ENCODE assay signal across 8 mouse cellular contexts in genomic region chr2:152788892-152789421, GRCm38 (mm10). TPM values are rescaled to one million over a fixed set of nuclear protein-coding genes. Genes with fewer than 3 reads are reported as not detected.
DNase-seq lines count a peak whose midpoint lies in the region; ATAC-seq and TF ChIP-seq lines count a peak whose summit lies in the region.

No protein-coding gene starts in this region.

- H3K4me2 ChIP-seq in hindbrain, embryonic 11.5 days (replicated peaks; ENCODE audit: low read depth, low read length): no peak overlapping the region

- ATAC-seq in hindbrain, embryonic 11.5 days (ENCODE audit: low FRiP score): 0 out of 2 replicates have a peak, but pooled peaks have one; percentile 40
- peak; percentile 88 for ATAC-seq in megakaryocyte-erythroid progenitor cell, adult 5-6 weeks (replicated peaks; ENCODE audit: low FRiP score, low TSS enrichment, poor library complexity, severe bottlenecking)

- no peaks in the 10 kb centered on the region for H3K9me3 ChIP-seq in hindbrain, embryonic 11.5 days (ENCODE audit: control insufficient read depth, low read length)

- H3K27ac ChIP-seq in testis, adult 2 months (ENCODE audit: control insufficient read depth, insufficient read depth, low read depth, low read length): peak overlapping the region; percentile 56; the same call in 1 of the 2 replicates
- H3K27ac ChIP-seq in hindbrain, embryonic 11.5 days (ENCODE audit: low read depth, low read length): 0 out of 2 replicates have a peak overlapping the region, but pooled peaks have one; percentile 7

- no peaks in the 10 kb centered on the region for H3K27me3 ChIP-seq in testis, adult 2 months (ENCODE audit: control insufficient read depth, insufficient read depth, low read length)
- no peaks in the 10 kb centered on the region for H3K27me3 ChIP-seq in hindbrain, embryonic 11.5 days (ENCODE audit: control insufficient read depth, insufficient read depth, low read length)

- WGBS in hindbrain, embryonic 11.5 days: 68% methylated on average over 6 of the region's 6 CpGs

- TF ChIP-seq POLR2A in testis, adult 2 months (IDR thresholded peaks at IDR 0.05; ENCODE audit: control insufficient read depth, low read depth, low read length): 0 out of 2 replicates have a peak, but pooled peaks have one; percentile 25

- no peak overlapping the region for H3K9ac ChIP-seq in hindbrain, embryonic 11.5 days (ENCODE audit: low read depth, low read length)

- intact Hi-C loops in left cerebral cortex, postnatal 4 days (cut with DNase I): no loop called here

- H3K36me3 ChIP-seq in testis, adult 2 months (ENCODE audit: control insufficient read depth, insufficient read depth, low read length): peaks cover 1% of the 10 kb centered on the region; the same call in 1 of the 2 replicates
- no peaks in the 10 kb centered on the region for H3K36me3 ChIP-seq in hindbrain, embryonic 11.5 days (ENCODE audit: control insufficient read depth, insufficient read depth, low read length)

- H3K4me3 ChIP-seq in testis, adult 2 months (ENCODE audit: control insufficient read depth, low read depth, low read length): no peak overlapping the region
- no peak overlapping the region for H3K4me3 ChIP-seq in hindbrain, embryonic 11.5 days (ENCODE audit: low read depth, low read length)

- DNase-seq in adrenal gland, adult (ENCODE audit: inconsistent age in 2 of 2, low spot score in 1 of 2): peak; percentile 63 to 81
- DNase-seq in adrenal gland, postnatal 10 days: no peak
- DNase-seq in testis, postnatal 10 days (ENCODE audit: low spot score): no peak
- no peak for DNase-seq in hindbrain, embryonic 11.5 days (ENCODE audit: low spot score)
- DNase-seq in left cerebral cortex, postnatal 4 days: peak; percentile 10
- DNase-seq in ovary, postnatal 10 days (ENCODE audit: low spot score): no peak

- no peak for TF ChIP-seq CTCF in testis, adult 2 months (IDR thresholded peaks at IDR 0.05; ENCODE audit: control insufficient read depth, insufficient read depth, insufficient replicate concordance, low read depth, low read length)

- peaks cover 6% of the 10 kb centered on the region for H3K4me1 ChIP-seq in testis, adult 2 months (ENCODE audit: control insufficient read depth, insufficient read depth, low read length)
- H3K4me1 ChIP-seq in hindbrain, embryonic 11.5 days (replicated peaks; ENCODE audit: control insufficient read depth, insufficient read depth, low read length): no peaks in the 10 kb centered on the region

RNA-seq across cellular contexts. Expression of gene Cox4i2, which starts 35.0 kb away (rescaled TPM):
- total RNA-seq in adrenal gland, postnatal 10 days (2021): 1 to 10 TPM; 8.0 to 8.3 TPM
- 0.32 and 0.85 TPM in 2 replicates for polyA plus RNA-seq in testis, adult 2 months (2012; rRNA removed)
- 4.1 and 4.4 TPM in 2 replicates for polyA plus RNA-seq in hindbrain, embryonic 11.5 days (2014; fragmentation: Nextera tagmentation; extraction: Ambion mirVana)
- 1 to 10 TPM; 1.7 to 1.9 TPM for total RNA-seq in left cerebral cortex, postnatal 4 days (2021)
- total RNA-seq in megakaryocyte-erythroid progenitor cell, adult 5-6 weeks (2014; fragmentation: Nextera tagmentation): not detected in 2 replicates
- not detected in 2 replicates for total RNA-seq in megakaryocyte-erythroid progenitor cell, adult 5-6 weeks (2017)

RNA-seq across cellular contexts. Expression of gene Bcl2l1, which starts 42.6 kb away (rescaled TPM):
- 10 to 100 TPM; 49.3 to 56.2 TPM for total RNA-seq in adrenal gland, postnatal 10 days (2021)
- polyA plus RNA-seq in testis, adult 2 months (2012; rRNA removed): 74.9 and 80.8 TPM in 2 replicates
- polyA plus RNA-seq in hindbrain, embryonic 11.5 days (2014; fragmentation: Nextera tagmentation; extraction: Ambion mirVana): 129 and 134 TPM in 2 replicates
- 100 to 1,000 TPM; 113 to 116 TPM for total RNA-seq in left cerebral cortex, postnatal 4 days (2021)
- 5.7 and 6.7 TPM in 2 replicates for total RNA-seq in megakaryocyte-erythroid progenitor cell, adult 5-6 weeks (2014; fragmentation: Nextera tagmentation)
- 3.7 and 11.8 TPM in 2 replicates for total RNA-seq in megakaryocyte-erythroid progenitor cell, adult 5-6 weeks (2017)

RNA-seq across cellular contexts. Expression of gene Id1, which starts 52.9 kb away (rescaled TPM):
- total RNA-seq in adrenal gland, postnatal 10 days (2021): 100 to 1,000 TPM; 112 to 182 TPM
- polyA plus RNA-seq in testis, adult 2 months (2012; rRNA removed): 5.5 and 12.8 TPM in 2 replicates
- polyA plus RNA-seq in hindbrain, embryonic 11.5 days (2014; fragmentation: Nextera tagmentation; extraction: Ambion mirVana): 166 and 168 TPM in 2 replicates
- 10 to 100 TPM; 25.6 to 27.6 TPM for total RNA-seq in left cerebral cortex, postnatal 4 days (2021)
- not detected in 2 replicates for total RNA-seq in megakaryocyte-erythroid progenitor cell, adult 5-6 weeks (2014; fragmentation: Nextera tagmentation)
- not detected in 2 replicates for total RNA-seq in megakaryocyte-erythroid progenitor cell, adult 5-6 weeks (2017)

RNA-seq across cellular contexts. Expression of gene Tpx2, which starts 58.8 kb away (rescaled TPM):
- total RNA-seq in adrenal gland, postnatal 10 days (2021): 10 to 100 TPM; 18.4 to 21.4 TPM
- 8.2 and 9.0 TPM in 2 replicates for polyA plus RNA-seq in testis, adult 2 months (2012; rRNA removed)
- polyA plus RNA-seq in hindbrain, embryonic 11.5 days (2014; fragmentation: Nextera tagmentation; extraction: Ambion mirVana): 139 and 140 TPM in 2 replicates
- 10 to 100 TPM in 1 of 2 experiments, 1 to 10 TPM in 1; 9.8 to 11.0 TPM for total RNA-seq in left cerebral cortex, postnatal 4 days (2021)
- total RNA-seq in megakaryocyte-erythroid progenitor cell, adult 5-6 weeks (2014; fragmentation: Nextera tagmentation): 51.9 and 52.3 TPM in 2 replicates
- total RNA-seq in megakaryocyte-erythroid progenitor cell, adult 5-6 weeks (2017): 79.0 and 103 TPM in 2 replicates

Comparison
In these comparisons a context has a peak if more than half of its experiments do, and no peak if none do; other contexts are left out.
1. DNase-seq: peak in adrenal gland, adult (2 of 2) and left cerebral cortex, postnatal 4 days (single experiment); none in adrenal gland, postnatal 10 days (single experiment), testis, postnatal 10 days (single experiment), hindbrain, embryonic 11.5 days (single experiment) and ovary, postnatal 10 days (single experiment).
2. RNA of gene Id1, which starts 52.9 kb away (total RNA-seq): 112 to 182 TPM in adrenal gland, postnatal 10 days and 25.6 to 27.6 TPM in left cerebral cortex, postnatal 4 days; not detected in megakaryocyte-erythroid progenitor cell, adult 5-6 weeks; every median in the first group is over 10 times any median in the second.